ENCODE assay signal across 8 mouse cellular contexts in the genomic region with DNA sequence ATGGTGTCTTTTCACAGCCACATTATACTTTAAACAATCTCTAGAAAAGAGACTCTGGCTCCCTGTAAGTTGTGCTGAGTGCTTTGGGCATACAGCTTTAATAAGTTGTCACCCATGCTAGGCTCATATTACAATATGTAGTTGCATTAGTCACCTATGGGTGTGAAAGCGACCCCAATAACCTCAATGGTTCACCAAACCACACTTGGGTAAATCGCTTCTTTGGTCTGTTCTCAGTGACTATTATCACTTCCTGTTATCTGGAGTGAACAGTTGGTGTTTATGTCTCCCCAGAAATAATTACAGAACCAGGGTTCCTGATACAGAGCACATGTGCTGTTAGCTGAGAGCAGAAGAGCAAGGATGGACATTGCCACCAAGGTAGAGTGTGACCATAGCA. TPM values are rescaled to one million over a fixed set of nuclear protein-coding genes. Genes with fewer than 3 reads are reported as not detected.
DNase-seq lines count a peak whose midpoint lies in the region; ATAC-seq and TF ChIP-seq lines count a peak whose summit lies in the region.
"Not testable (repeated sequence)": the region's sequence is repeated elsewhere in the genome, so short reads cannot be mapped to it uniquely, and the experiment has no call there.
"Had no signal": no experiment of that assay in that cellular context is flagged by ENCODE, and none has a peak within 500 bp of the region (broad histone marks: within the 10 kb centered on the region; RNA-seq: fewer than 3 reads in every experiment).

No protein-coding gene starts in this region.

- H3K36me3 ChIP-seq in MEL (ENCODE audit: control insufficient read depth in 1 of 2, insufficient read depth in 2 of 2, low read length in 2 of 2) = not testable (repeated sequence)

- H3K4me3 ChIP-seq in MEL (ENCODE audit: control insufficient read depth in 1 of 2, insufficient read depth in 1 of 2, low read depth in 2 of 2, low read length in 2 of 2) = not testable (repeated sequence)

- not testable (repeated sequence) for H3K27me3 ChIP-seq in MEL (ENCODE audit: control insufficient read depth in 1 of 2, insufficient read depth in 2 of 2, low read length in 2 of 2)

- H3K27ac ChIP-seq in MEL (ENCODE audit: control insufficient read depth, low read depth, low read length) = not testable (repeated sequence)

- TF ChIP-seq CTCF in MEL (IDR thresholded peaks at IDR 0.05 in 2 of 3, conservative IDR thresholded peaks at IDR 0.05 in 1 of 3; ENCODE audit: control insufficient read depth in 1 of 3, insufficient read depth in 1 of 3, low read depth in 2 of 3, low read length in 3 of 3, poor library complexity in 1 of 3, severe bottlenecking in 1 of 3) = not testable (repeated sequence)

- not testable (repeated sequence) for TF ChIP-seq RAD21 in MEL (IDR thresholded peaks at IDR 0.05; ENCODE audit: low read depth, low read length)

- not testable (repeated sequence) for TF ChIP-seq EP300 in MEL (IDR thresholded peaks at IDR 0.05; ENCODE audit: low read depth in 1 of 2, low read length in 2 of 2)

- not testable (repeated sequence) for H3K4me1 ChIP-seq in MEL (ENCODE audit: control insufficient read depth in 1 of 2, insufficient read depth in 2 of 2, low read length in 2 of 2)

- peak; percentile 64 for ATAC-seq in common myeloid progenitor, adult 5-6 weeks (replicated peaks; ENCODE audit: low read depth, poor library complexity, severe bottlenecking)
- peak; percentile 55 for ATAC-seq in megakaryocyte, adult 5-6 weeks (ENCODE audit: poor library complexity, severe bottlenecking)

- DNase-seq in CD4-positive helper T cell, adult 2 months (ENCODE audit: low read depth, low spot score) = peak; percentile 38
- DNase-seq in MEL (ENCODE audit: low read depth, low spot score) = peak; percentile 39
- peak; percentile 40 for DNase-seq in induced T-regulatory cell, adult 2 months (ENCODE audit: low read depth)

- not testable (repeated sequence) for H3K9me3 ChIP-seq in MEL (replicated peaks; ENCODE audit: insufficient read depth, low read length)

- TF ChIP-seq POLR2A in MEL (IDR thresholded peaks at IDR 0.05; ENCODE audit: control insufficient read depth in 1 of 2, insufficient read depth in 1 of 2, low read depth in 1 of 2, low read length in 2 of 2, poor library complexity in 1 of 2) = not testable (repeated sequence)

- not testable (repeated sequence) for H3K79me2 ChIP-seq in MEL (ENCODE audit: control insufficient read depth, insufficient read depth, low read length, poor library complexity)

- H3K9ac ChIP-seq in MEL (ENCODE audit: control insufficient read depth, low read depth, low read length, poor library complexity, severe bottlenecking) = not testable (repeated sequence)

TF ChIP-seq in MEL, 35 proteins besides CTCF, POLR2A, EP300 and RAD21:
- peak; percentile 14; the same call in 1 of the 2 replicates for TF ChIP-seq TAL1 (IDR thresholded peaks at IDR 0.05; ENCODE audit: low read length)

RNA-seq across cellular contexts. Expression of a gene that starts 5.5 kb away (rescaled TPM):
- 0.10 and 0.23 TPM in 2 replicates for total RNA-seq in MEL (2012; rRNA removed)
- polyA plus RNA-seq in MEL (2012; ENCODE audit: insufficient read depth in 1 of 2, insufficient read length in 2 of 2, low read depth in 1 of 2, low replicate concordance in 2 of 2, missing spikeins in 1 of 2) = 1 to 10 TPM in 1 of 2 experiments, not detected in 1; 1.1 TPM
- 3.7 and 4.7 TPM in 2 replicates for total RNA-seq in common myeloid progenitor, adult 5-6 weeks (2017)
- 2.1 and 3.5 TPM in 2 replicates for total RNA-seq in megakaryocyte, adult 5-6 weeks (2015)
- total RNA-seq in megakaryocyte, adult 5-6 weeks (2017) = 1.7 and 3.5 TPM in 2 replicates
- polyA plus RNA-seq: erythroblast, embryonic 14.5 days; G1E had no signal

RNA-seq across cellular contexts. Expression of a gene that starts 15.4 kb away (rescaled TPM):
- 0.42 and 0.52 TPM in 2 replicates for total RNA-seq in MEL (2012; rRNA removed)
- polyA plus RNA-seq in MEL (2012; ENCODE audit: insufficient read depth in 1 of 2, insufficient read length in 2 of 2, low read depth in 1 of 2, low replicate concordance in 2 of 2, missing spikeins in 1 of 2) = under 1 TPM in 1 of 2 experiments, not detected in 1; 0.50 TPM
- 8.0 and 10.3 TPM in 2 replicates for total RNA-seq in common myeloid progenitor, adult 5-6 weeks (2017)
- total RNA-seq in megakaryocyte, adult 5-6 weeks (2015) = 5.7 and 8.4 TPM in 2 replicates
- 4.5 and 5.4 TPM in 2 replicates for total RNA-seq in megakaryocyte, adult 5-6 weeks (2017)
- polyA plus RNA-seq: erythroblast, embryonic 14.5 days; forebrain, embryonic 16.5 days; G1E had no signal

RNA-seq across cellular contexts. Expression of a gene that starts 41.7 kb away (rescaled TPM):
- not detected in 2 replicates for total RNA-seq in MEL (2012; rRNA removed)
- polyA plus RNA-seq in MEL (2012; ENCODE audit: insufficient read depth in 1 of 2, insufficient read length in 2 of 2, low read depth in 1 of 2, low replicate concordance in 2 of 2, missing spikeins in 1 of 2) = not detected
- total RNA-seq in common myeloid progenitor, adult 5-6 weeks (2017) = 0.63 TPM in 1 of 2 replicates, not detected in the other
- total RNA-seq in megakaryocyte, adult 5-6 weeks (2015) = 4.9 and 6.3 TPM in 2 replicates
- 2.2 and 4.3 TPM in 2 replicates for total RNA-seq in megakaryocyte, adult 5-6 weeks (2017)
- polyA plus RNA-seq: G1E had no signal

RNA-seq across cellular contexts. Expression of a gene that starts 44.1 kb away (rescaled TPM):
- 40.8 and 62.2 TPM in 2 replicates for total RNA-seq in MEL (2012; rRNA removed)
- 10 to 100 TPM in 1 of 2 experiments, not detected in 1; 73.5 TPM for polyA plus RNA-seq in MEL (2012; ENCODE audit: insufficient read depth in 1 of 2, insufficient read length in 2 of 2, low read depth in 1 of 2, low replicate concordance in 2 of 2, missing spikeins in 1 of 2)
- total RNA-seq in common myeloid progenitor, adult 5-6 weeks (2017) = 51.1 and 63.9 TPM in 2 replicates
- 27.5 and 31.5 TPM in 2 replicates for total RNA-seq in megakaryocyte, adult 5-6 weeks (2015)
- 39.8 and 45.1 TPM in 2 replicates for total RNA-seq in megakaryocyte, adult 5-6 weeks (2017)
